Mouse (Mus musculus) forebrain, embryonic 11.5 days (tissue): ENCODE data around the gene Ppp2r5d. TPM values are rescaled to one million over a fixed set of nuclear protein-coding genes. Genes with fewer than 3 reads are reported as not detected.

Source experiments
- ATAC-seq: fragments of 200-750 bp; cut with Nextera tagmentation; replicated peaks from 2 replicates; pipeline ENCODE4 v1.8.0; 2017; ENCODE audit warnings: moderate TSS enrichment; ENCODE audit not compliant: low FRiP score
- DNase-seq: peaks from one replicate; pipeline ENCODE4 v3.0.0-alpha.2; 2017; ENCODE audit warnings: low spot score
- H3K27ac ChIP-seq: fragments of 300-500 bp; sonication (generic); 2 replicates; pipeline ENCODE4 v1.5.1; 2014; ENCODE audit warnings: low read depth, low read length
- H3K27me3 ChIP-seq: fragments of 300-500 bp; sonication (generic); 2 replicates; pipeline ENCODE4 v1.6.1; 2014; ENCODE audit warnings: mild to moderate bottlenecking, low read length, mixed read lengths; ENCODE audit not compliant: control insufficient read depth, insufficient read depth
- H3K36me3 ChIP-seq: fragments of 300-500 bp; sonication (generic); 2 replicates; pipeline ENCODE4 v1.6.1; 2014; ENCODE audit warnings: mild to moderate bottlenecking, low read length, moderate library complexity, mixed read lengths; ENCODE audit not compliant: control insufficient read depth, insufficient read depth
- H3K4me1 ChIP-seq: fragments of 300-500 bp; sonication (generic); replicated peaks from 2 replicates; pipeline ENCODE4 v1.6.1; 2014; ENCODE audit warnings: low read length, mixed read lengths; ENCODE audit not compliant: control insufficient read depth, insufficient read depth
- H3K4me2 ChIP-seq: fragments of 300-500 bp; sonication (generic); 2 replicates; pipeline ENCODE4 v1.6.1; 2014; ENCODE audit warnings: low read depth, mild to moderate bottlenecking, low read length, moderate library complexity, mixed read lengths; ENCODE audit not compliant: severe bottlenecking
- H3K4me3 ChIP-seq: fragments of 300-500 bp; sonication (generic); 2 replicates; pipeline ENCODE4 v1.5.1; 2014; ENCODE audit warnings: low read depth, low read length
- H3K9ac ChIP-seq: fragments of 300-500 bp; sonication (generic); 2 replicates; pipeline ENCODE4 v1.6.1; 2014; ENCODE audit warnings: low read length
- H3K9me3 ChIP-seq: fragments of 300-500 bp; sonication (generic); 2 replicates; pipeline ENCODE4 v1.6.1; 2016; ENCODE audit warnings: low read length, mixed read lengths; ENCODE audit not compliant: control insufficient read depth
- WGBS: fragments of 180-500 bp; shearing (Covaris S2); extraction: QIAGEN DNeasy Blood & Tissue Kit; methylation state at CpG from one replicate; pipeline ENCODE4 v1.1.7; 2014; 5-methylcytosine and 5-hydroxymethylcytosine counted together
- polyA plus RNA-seq: library from polyadenylated mRNA; unstranded; fragments of >200 nt; fragmentation: Nextera tagmentation; extraction: Ambion mirVana; gene quantifications from 2 replicates; pipeline ENCODE4 v1.2.1, GENCODE M21; 2014

Ppp2r5d gene
- 140 TPM in 2 replicates for polyA plus RNA-seq

DNA sequence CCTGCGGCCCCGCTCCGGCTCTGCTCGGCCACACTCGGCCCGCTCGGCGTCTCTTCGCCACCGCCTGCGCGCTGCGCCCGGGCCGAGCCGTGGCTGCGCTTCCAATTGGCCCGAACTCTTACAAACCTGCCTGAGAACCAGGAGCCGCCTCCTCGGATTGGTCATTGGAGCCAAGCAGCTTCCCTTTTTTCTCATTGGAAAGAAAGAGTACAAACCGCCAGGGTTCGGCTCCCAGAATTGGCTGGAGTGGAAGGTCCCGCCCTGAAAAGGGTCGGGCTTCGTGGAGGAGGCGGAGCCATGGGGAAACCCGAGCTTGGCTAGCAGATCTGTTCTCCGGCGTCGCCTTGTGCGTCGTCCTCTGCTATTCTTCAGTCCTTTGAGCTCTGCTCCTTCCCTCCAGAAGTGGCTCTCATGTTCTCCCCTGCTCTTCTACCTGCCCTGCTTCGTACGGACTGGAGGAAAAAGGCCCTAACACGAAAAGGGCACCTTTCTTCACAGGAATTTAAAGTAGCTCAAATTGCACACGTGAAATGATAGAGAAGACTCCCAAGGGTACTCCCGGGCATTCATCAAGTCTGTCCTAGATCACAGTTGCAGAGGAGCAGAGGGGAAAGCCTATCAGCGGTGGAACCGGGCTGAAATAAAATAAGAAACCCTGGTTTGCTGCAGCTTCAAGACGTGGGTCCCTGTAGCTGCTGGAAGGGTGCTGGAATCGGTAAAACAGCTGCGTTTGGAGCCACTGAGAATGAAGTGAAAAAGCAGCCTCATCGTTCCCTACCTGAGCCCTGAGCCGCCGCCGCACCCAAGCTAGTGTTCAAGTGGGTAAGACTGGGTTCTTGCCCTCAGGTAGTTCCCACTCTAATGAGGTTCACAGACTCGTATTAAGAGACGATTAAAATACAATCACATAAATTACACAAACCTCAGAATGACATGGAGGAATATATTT lies at the start of gene Ppp2r5d:
TSS of gene Ppp2r5d (minus strand) at position 225 of the 949 bp plus-strand sequence.
- no peaks in the 10 kb centered on the region for H3K36me3 ChIP-seq
- peak within 1 kb of the TSS; percentile 82 for H3K27ac ChIP-seq
- H3K9ac ChIP-seq: peak within 1 kb of the TSS; percentile 92
- peak within 1 kb of the TSS; percentile 90 for H3K4me3 ChIP-seq
- ATAC-seq: peak; percentile 95
- peak within 1 kb of the TSS; percentile 87 for H3K4me2 ChIP-seq
- peak; percentile 97 for DNase-seq
- H3K4me1 ChIP-seq: peaks cover 21% of the 10 kb centered on the region
- H3K9me3 ChIP-seq: no peaks in the 10 kb centered on the region
- 1% methylated on average over 48 of the region's 48 CpGs for WGBS
- H3K27me3 ChIP-seq: no peaks in the 10 kb centered on the region

DNA sequence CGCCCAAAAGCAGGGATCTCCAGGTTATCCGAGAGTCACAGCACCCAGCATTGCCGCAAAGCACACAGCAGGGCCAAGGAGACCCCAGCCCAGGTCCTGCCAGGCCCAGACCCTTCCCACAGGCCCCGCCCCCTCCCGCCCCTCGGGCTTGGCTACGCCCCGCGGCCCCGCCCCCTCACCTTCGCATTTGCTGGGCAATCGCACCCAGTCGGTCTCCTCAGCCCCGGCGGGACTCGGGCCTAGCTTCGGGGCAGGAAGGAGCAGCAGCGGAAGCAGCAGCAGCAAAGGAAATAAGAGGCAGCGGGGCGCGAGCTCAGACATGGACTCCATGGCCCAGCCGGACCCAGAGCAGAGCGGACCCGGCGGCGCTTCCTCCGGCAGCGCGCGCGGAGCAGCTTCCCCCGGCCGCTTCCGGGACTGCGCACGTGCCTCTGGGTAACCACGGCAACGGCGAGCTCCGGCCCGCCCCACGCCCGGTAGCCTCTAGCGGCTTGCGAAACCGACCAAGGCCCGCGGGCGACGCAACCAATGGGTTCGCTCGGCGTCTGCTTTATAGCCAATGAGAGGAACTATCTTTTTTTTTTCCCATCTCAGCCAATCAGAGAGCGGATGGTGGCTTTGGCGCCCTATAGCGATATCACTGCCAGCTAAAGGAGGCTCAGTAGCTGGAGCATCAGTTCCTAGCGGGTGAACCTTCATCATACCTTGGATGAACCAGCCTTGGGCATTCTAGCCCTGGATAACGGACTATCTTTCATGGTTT lies 47.1 kb upstream of the Ppp2r5d start, which contains the start of gene Cnpy3:
TSS of gene Cnpy3 (minus strand) at position 421 of the 763 bp plus-strand sequence.
- H3K9ac ChIP-seq: peak within 1 kb of the TSS; percentile 76
- ATAC-seq (peak; percentile 99), DNase-seq (peak; percentile 100)
- H3K4me1 ChIP-seq: peaks cover 6% of the 10 kb centered on the region
- under 1% methylated on average over 57 of the region's 58 CpGs for WGBS
- H3K36me3 ChIP-seq: no peaks in the 10 kb centered on the region
- H3K27me3 ChIP-seq: no peaks in the 10 kb centered on the region
- H3K4me2 ChIP-seq: peak within 1 kb of the TSS; percentile 77
- peak within 1 kb of the TSS; percentile 77 for H3K4me3 ChIP-seq
- no peaks in the 10 kb centered on the region for H3K9me3 ChIP-seq
- peak within 1 kb of the TSS; percentile 75 for H3K27ac ChIP-seq

DNA sequence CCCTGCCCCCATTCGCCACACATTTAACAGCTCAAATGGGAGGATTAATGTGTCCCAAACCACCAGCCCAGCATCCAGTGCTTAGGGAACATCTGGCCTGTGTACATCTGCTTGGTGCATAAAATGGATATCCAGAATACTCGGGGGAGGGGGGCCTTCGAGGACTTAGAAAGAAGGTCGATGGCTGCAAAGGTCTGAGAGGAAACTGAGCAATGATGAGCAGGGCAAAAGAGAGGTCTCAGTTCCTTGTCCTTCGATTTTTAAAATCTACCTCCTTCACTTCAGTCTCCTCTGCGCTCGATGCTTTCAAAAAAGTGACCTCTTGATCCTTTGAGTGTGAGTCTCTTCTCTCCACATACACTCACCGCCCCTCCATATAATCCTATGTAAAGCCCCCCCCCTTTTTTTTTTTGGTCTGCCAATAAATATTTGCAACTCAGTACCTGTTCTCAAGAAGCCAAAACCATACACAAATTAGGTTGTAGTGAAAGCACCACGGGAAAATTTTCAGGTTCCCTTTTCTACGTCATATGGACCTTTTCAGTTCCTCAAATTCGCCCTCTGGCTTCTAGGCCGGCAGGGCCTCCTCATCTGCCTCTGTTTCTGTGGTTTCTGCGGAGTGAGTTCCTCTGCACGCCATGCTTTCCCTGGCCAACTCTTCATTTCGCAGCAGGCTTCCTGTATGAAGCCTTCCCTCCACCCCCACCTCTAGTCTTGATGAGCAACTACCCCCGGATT lies 46.3 kb upstream of the Ppp2r5d start:
- Histone ChIP-seq H3K27me3 (no peaks in the 10 kb centered on the region), H3K4me1 (peaks cover 6% of the 10 kb centered on the region), H3K27ac (peak overlapping the region; percentile 75), H3K9ac (peak overlapping the region; percentile 76), H3K4me2 (peak overlapping the region; percentile 77), H3K4me3 (peak overlapping the region; percentile 77), H3K9me3 (no peaks in the 10 kb centered on the region), H3K36me3 (no peaks in the 10 kb centered on the region)
- WGBS: 32% methylated on average over 16 of the region's 16 CpGs
- ATAC-seq (no peak), DNase-seq (no peak)

DNA sequence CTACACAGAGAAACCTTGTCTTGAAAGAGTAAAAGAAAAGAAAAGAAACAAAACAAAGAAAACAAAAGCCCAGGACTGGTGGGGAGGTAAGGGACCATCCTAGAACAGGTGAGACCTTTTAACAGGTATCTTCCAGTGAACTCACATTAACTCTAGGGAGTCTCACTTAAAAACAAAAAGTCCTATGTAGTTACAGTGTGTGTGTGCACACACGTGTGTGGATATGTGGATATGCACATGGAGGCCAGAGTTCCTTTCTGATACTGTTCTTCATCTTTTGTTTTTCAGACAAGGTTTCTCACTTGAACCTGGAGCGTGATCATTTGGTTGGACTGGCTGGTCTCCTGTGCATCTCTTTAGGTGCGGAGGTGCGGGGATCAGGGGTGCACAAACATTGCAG lies 45.7 kb upstream of the Ppp2r5d start:
- DNase-seq (no peak), ATAC-seq (no peak)
- H3K27ac ChIP-seq: no peak overlapping the region
- H3K36me3 ChIP-seq: no peaks in the 10 kb centered on the region
- H3K4me1 ChIP-seq: peaks cover 6% of the 10 kb centered on the region
- H3K4me3 ChIP-seq: peak overlapping the region; percentile 77; the same call in 1 of the 2 replicates
- H3K9me3 ChIP-seq: no peaks in the 10 kb centered on the region
- no peak overlapping the region; the same call in 1 of the 2 replicates for H3K9ac ChIP-seq
- 89% methylated on average over 4 of the region's 4 CpGs for WGBS
- no peaks in the 10 kb centered on the region for H3K27me3 ChIP-seq
- peak overlapping the region; percentile 77; the same call in 1 of the 2 replicates for H3K4me2 ChIP-seq

DNA sequence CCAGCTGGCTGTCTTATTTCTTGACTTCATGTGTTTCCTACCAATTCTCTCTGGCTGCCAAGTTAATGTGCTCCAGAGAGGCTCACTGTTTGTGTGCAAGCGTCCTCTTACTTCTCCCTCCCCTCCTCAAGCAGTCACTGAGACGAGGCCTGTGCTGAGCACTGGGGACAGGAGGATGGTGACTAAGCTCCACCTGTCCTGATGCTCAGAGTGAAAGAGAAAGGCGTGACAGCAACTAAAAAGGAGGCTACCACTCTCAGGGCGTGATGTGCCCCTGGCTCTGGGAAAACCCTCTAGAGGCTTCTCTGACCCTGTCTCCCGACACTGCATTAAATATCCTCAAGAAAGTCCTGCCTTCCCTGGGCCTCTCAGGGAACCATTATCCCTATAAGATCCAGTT lies 44.4 kb upstream of the Ppp2r5d start:
- H3K9me3 ChIP-seq: no peaks in the 10 kb centered on the region
- no peak overlapping the region for H3K4me3 ChIP-seq
- ATAC-seq (no peak), DNase-seq (no peak)
- H3K9ac ChIP-seq: no peak overlapping the region
- H3K27ac ChIP-seq: no peak overlapping the region
- peaks cover 6% of the 10 kb centered on the region for H3K4me1 ChIP-seq
- H3K27me3 ChIP-seq: no peaks in the 10 kb centered on the region
- H3K4me2 ChIP-seq: no peak overlapping the region
- WGBS: 95% methylated on average over 5 of the region's 5 CpGs
- no peaks in the 10 kb centered on the region for H3K36me3 ChIP-seq

DNA sequence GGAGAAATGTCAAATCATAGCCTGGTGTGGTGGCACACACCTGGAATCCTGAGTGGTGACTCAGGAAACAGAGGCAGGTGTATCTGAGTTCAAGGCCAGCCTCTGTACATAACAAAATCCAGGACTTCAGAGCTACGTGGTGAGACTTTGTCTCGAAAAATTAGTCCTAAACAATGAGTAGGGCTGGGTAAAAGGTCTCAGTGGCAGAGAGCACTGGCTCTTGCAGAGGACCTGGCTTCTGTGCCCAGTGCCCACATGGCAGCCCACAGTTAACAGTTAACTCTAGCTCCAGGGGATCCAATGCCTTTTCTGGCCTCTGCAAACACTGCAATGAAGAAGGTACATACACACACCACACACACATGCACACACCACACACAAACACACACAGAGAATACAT lies 42.9 kb upstream of the Ppp2r5d start:
- Histone ChIP-seq H3K36me3 (no peaks in the 10 kb centered on the region), H3K4me3 (no peak overlapping the region), H3K4me2 (no peak overlapping the region), H3K9me3 (no peaks in the 10 kb centered on the region), H3K27me3 (no peaks in the 10 kb centered on the region), H3K27ac (no peak overlapping the region), H3K9ac (no peak overlapping the region), H3K4me1 (peaks cover 6% of the 10 kb centered on the region)
- DNase-seq (no peak), ATAC-seq (no peak)
- WGBS: 94% methylated on average over 2 of the region's 2 CpGs

DNA sequence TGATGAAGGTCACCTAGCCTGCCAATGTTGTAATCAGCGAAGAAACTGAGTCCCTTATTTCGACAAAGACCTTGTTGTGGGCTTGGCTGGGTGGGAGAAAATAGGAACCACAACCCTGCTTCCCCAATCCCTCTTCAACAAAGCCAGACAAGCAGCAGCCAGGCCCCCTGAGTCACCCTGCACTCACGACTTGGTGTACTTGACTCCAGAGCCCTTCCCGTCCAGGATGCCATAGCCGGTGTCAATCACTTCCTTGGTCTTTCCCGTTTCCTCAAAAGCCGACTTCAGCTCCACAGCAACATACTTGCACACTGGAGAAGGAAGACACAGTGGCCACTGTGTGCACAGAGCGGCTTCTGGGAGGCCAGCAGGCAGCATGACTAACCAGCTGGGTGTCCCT lies 42.3 kb upstream of the Ppp2r5d start:
- no peak overlapping the region for H3K4me2 ChIP-seq

DNA sequence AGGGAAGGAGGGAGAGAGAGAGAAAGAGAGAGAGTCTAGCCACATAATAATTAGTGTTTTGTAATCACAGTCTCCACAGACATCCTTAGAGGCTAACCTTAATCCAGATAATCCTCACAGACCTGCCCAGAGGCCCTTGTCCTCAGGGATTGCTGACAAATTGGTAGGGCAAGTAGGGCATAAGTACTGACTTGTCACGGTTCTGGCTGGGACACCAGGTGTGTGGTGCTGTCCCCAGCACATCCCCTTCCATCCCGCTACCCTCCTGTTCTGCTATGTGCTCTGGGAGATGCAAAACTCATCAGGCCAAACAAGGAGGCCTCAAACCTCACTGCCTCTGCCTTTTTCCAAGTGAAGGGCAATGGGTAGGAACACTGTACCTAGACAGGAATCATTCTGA lies 40.6 kb upstream of the Ppp2r5d start:
- no peaks in the 10 kb centered on the region for H3K27me3 ChIP-seq
- H3K9ac ChIP-seq: no peak overlapping the region
- no peaks in the 10 kb centered on the region for H3K36me3 ChIP-seq
- H3K9me3 ChIP-seq: no peaks in the 10 kb centered on the region
- no peak overlapping the region for H3K4me3 ChIP-seq
- DNase-seq (no peak), ATAC-seq (no peak)
- H3K27ac ChIP-seq: no peak overlapping the region
- whole genome bisulfite sequencing: 71% methylated on average over 2 of the region's 2 CpGs
- no peaks in the 10 kb centered on the region for H3K4me1 ChIP-seq
- H3K4me2 ChIP-seq: no peak overlapping the region

More for the DNA sequence above, 42.3 kb upstream of the Ppp2r5d start:
- Histone ChIP-seq H3K9me3 (no peaks in the 10 kb centered on the region), H3K4me3 (no peak overlapping the region), H3K4me1 (peaks cover 6% of the 10 kb centered on the region), H3K27ac (no peak overlapping the region), H3K36me3 (no peaks in the 10 kb centered on the region), H3K27me3 (no peaks in the 10 kb centered on the region), H3K9ac (no peak overlapping the region)
- no peak for ATAC-seq
- no peak for DNase-seq
- 86% methylated on average over 8 of the region's 8 CpGs for WGBS
